9 mouse cellular contexts compared by ENCODE assay signal in genomic region chr11:72540437-72540836, GRCm38 (mm10). TPM values are rescaled to one million over a fixed set of nuclear protein-coding genes. Genes with fewer than 3 reads are reported as not detected.
DNase-seq lines count a peak whose midpoint lies in the region; ATAC-seq and TF ChIP-seq lines count a peak whose summit lies in the region.
"Had no signal": no experiment of that assay in that cellular context is flagged by ENCODE, and none has a peak within 500 bp of the region (broad histone marks: within the 10 kb centered on the region; RNA-seq: fewer than 3 reads in every experiment).

No protein-coding gene starts in this region.

- H3K9me3 ChIP-seq in stomach, postnatal 0 days (ENCODE audit: control insufficient read depth, low read length) = no peaks in the 10 kb centered on the region
- H3K9me3 ChIP-seq: lung, embryonic 15.5 days had no signal

- no peak overlapping the region for H3K4me3 ChIP-seq in stomach, postnatal 0 days (ENCODE audit: low read depth, low read length)
- H3K4me3 ChIP-seq: lung, embryonic 15.5 days had no signal

- no peaks in the 10 kb centered on the region for H3K36me3 ChIP-seq in stomach, postnatal 0 days (ENCODE audit: control insufficient read depth, insufficient read depth, low read length)
- H3K36me3 ChIP-seq: lung, embryonic 15.5 days had no signal

- no peak for TF ChIP-seq CTCF in stomach, postnatal 0 days (IDR thresholded peaks at IDR 0.05; ENCODE audit: low read depth)

- H3K27me3 ChIP-seq in stomach, postnatal 0 days (ENCODE audit: control insufficient read depth, insufficient read depth, low read length) = no peaks in the 10 kb centered on the region
- H3K27me3 ChIP-seq: lung, embryonic 15.5 days had no signal

- no peak for ATAC-seq in stomach, postnatal 0 days (ENCODE audit: low FRiP score, low TSS enrichment)

- WGBS in stomach, postnatal 0 days = 76% methylated on average over 6 of the region's 6 CpGs

- no peak overlapping the region for H3K4me2 ChIP-seq in stomach, postnatal 0 days (replicated peaks; ENCODE audit: low read depth)
- H3K4me2 ChIP-seq: lung, embryonic 15.5 days had no signal

- no peak overlapping the region for H3K9ac ChIP-seq in stomach, postnatal 0 days (ENCODE audit: low read length)
- H3K9ac ChIP-seq: lung, embryonic 15.5 days had no signal

- H3K4me1 ChIP-seq in stomach, postnatal 0 days (replicated peaks; ENCODE audit: control insufficient read depth, insufficient read depth) = no peaks in the 10 kb centered on the region
- H3K4me1 ChIP-seq: lung, embryonic 15.5 days had no signal

- TF ChIP-seq EP300 in stomach, postnatal 0 days (optimal IDR thresholded peaks at IDR 0.05) = no peak

- DNase-seq in layer of hippocampus, postnatal 14 days (ENCODE audit: low spot score in 2 of 2) = peak; percentile 24 to 52
- no peak for DNase-seq in layer of hippocampus, adult 9-10 months (ENCODE audit: low spot score)
- peak; percentile 63 for DNase-seq in adrenal gland, postnatal 10 days
- DNase-seq in cerebellum, adult 18-20 months = peak; percentile 54 to 60
- DNase-seq in kidney, postnatal 14 days = peak; percentile 21
- DNase-seq in stomach, postnatal 0 days (ENCODE audit: low spot score) = no peak
- DNase-seq in thymus, postnatal 0 days (ENCODE audit: low spot score) = no peak
- DNase-seq in embryo, embryonic 10.5 days (ENCODE audit: low spot score) = no peak

- no peak overlapping the region for H3K27ac ChIP-seq in stomach, postnatal 0 days (replicated peaks)
- H3K27ac ChIP-seq: lung, embryonic 15.5 days had no signal

RNA-seq across cellular contexts. Expression of gene Spns3, which starts 9.9 kb away (rescaled TPM):
- under 1 TPM; 0.23 to 0.38 TPM for total RNA-seq in layer of hippocampus, postnatal 14 days (2021)
- under 1 TPM; 0.21 to 0.55 TPM for total RNA-seq in adrenal gland, postnatal 10 days (2021)
- 0.75 and 1.0 TPM in 2 replicates for polyA plus RNA-seq in stomach, postnatal 0 days (2015; fragmentation: Nextera tagmentation; extraction: Ambion mirVana)
- polyA plus RNA-seq in thymus, postnatal 0 days (2015; fragmentation: Nextera tagmentation; extraction: Ambion mirVana) = 6.4 and 7.6 TPM in 2 replicates

RNA-seq across cellular contexts. Expression of gene Spns2, which starts 50.7 kb away (rescaled TPM):
- total RNA-seq in layer of hippocampus, postnatal 14 days (2021) = 10 to 100 TPM; 85.1 to 85.6 TPM
- total RNA-seq in adrenal gland, postnatal 10 days (2021) = 10 to 100 TPM; 11.6 to 11.7 TPM
- polyA plus RNA-seq in stomach, postnatal 0 days (2015; fragmentation: Nextera tagmentation; extraction: Ambion mirVana) = 23.6 and 29.6 TPM in 2 replicates
- polyA plus RNA-seq in thymus, postnatal 0 days (2015; fragmentation: Nextera tagmentation; extraction: Ambion mirVana) = 1.4 and 1.5 TPM in 2 replicates

Comparison
In these comparisons a context has a peak if more than half of its experiments do, and no peak if none do; other contexts are left out.
1. DNase-seq: peak in layer of hippocampus, postnatal 14 days (2 of 2), adrenal gland, postnatal 10 days (single experiment), cerebellum, adult 18-20 months (2 of 2) and kidney, postnatal 14 days (single experiment); none in layer of hippocampus, adult 9-10 months (single experiment), stomach, postnatal 0 days (single experiment), thymus, postnatal 0 days (single experiment) and embryo, embryonic 10.5 days (single experiment).
2. RNA of gene Spns2, which starts 50.7 kb away (total RNA-seq): 85.1 to 85.6 TPM in layer of hippocampus, postnatal 14 days; 11.6 to 11.7 TPM in adrenal gland, postnatal 10 days; every median in the first group is over 4 times any median in the second.